Mouse (Mus musculus) gastrocnemius, adult 18-20 months (tissue): ENCODE data around the gene Rnf26. TPM values are rescaled to one million over a fixed set of nuclear protein-coding genes. Genes with fewer than 3 reads are reported as not detected.

Experiments
- DNase-seq: peaks from one replicate; pipeline ENCODE4 v3.0.0; 2021; ENCODE audit warnings: low spot score
- total RNA-seq, 2 experiments: library from RNA; stranded (reverse); gene quantifications; 2 replicates each; pipeline ENCODE4 v1.2.3; 2021

Gene Rnf26
- total RNA-seq, 2 experiments from 2014 or later: 1.5 to 3.0 TPM

- no peak for DNase-seq
Observed at GRCm38 (mm10) chr9:44047571-44048490, 65.5 kb downstream of the Rnf26 start.

GRCm38 (mm10) chr9:44047071-44047470 lies 66.2 kb downstream of the Rnf26 start:
- no peak for DNase-seq

- DNase-seq: no peak
Observed at GRCm38 (mm10) chr9:44046426-44046825, 66.9 kb downstream of the Rnf26 start.

GRCm38 (mm10) chr9:44045884-44046272 lies 67.4 kb downstream of the Rnf26 start:
- DNase-seq: no peak

Other genes with a start within 250 kb of the Rnf26 start
- 10 to 100 TPM in 1 of 2 experiments, 1 to 10 TPM in 1; 7.9 to 10.5 TPM for gene Thy1, start 70.1 kb downstream of the Rnf26 start, total RNA-seq
- 100 to 1,000 TPM; 125 to 221 TPM for gene Usp2, start 46.5 kb downstream of the Rnf26 start, total RNA-seq
- gene Mfrp, start 11.8 kb downstream of the Rnf26 start, total RNA-seq: not detected
- gene C1qtnf5, start 6.3 kb downstream of the Rnf26 start, total RNA-seq: 1 to 10 TPM; 3.9 to 5.4 TPM
- 1 to 10 TPM in 1 of 2 experiments, under 1 TPM in 1; 0.43 to 1.9 TPM for gene Gm49380, start within 50 bp of the Rnf26 start, total RNA-seq
- 10 to 100 TPM; 19.8 to 32.9 TPM for gene Mcam, start 21.0 kb upstream of the Rnf26 start, total RNA-seq
- 1 to 10 TPM; 7.1 to 7.5 TPM for gene Cbl, start 120.5 kb upstream of the Rnf26 start, total RNA-seq
- not detected for gene Ccdc153, start 127.2 kb upstream of the Rnf26 start, total RNA-seq
- gene Pdzd3, start 138.0 kb upstream of the Rnf26 start, total RNA-seq: 1 to 10 TPM; 1.1 to 1.4 TPM
- gene Nlrx1, start 155.1 kb upstream of the Rnf26 start, total RNA-seq: 10 to 100 TPM; 21.7 to 21.8 TPM
- gene Abcg4, start 175.1 kb upstream of the Rnf26 start, total RNA-seq: under 1 TPM; 0.32 to 0.59 TPM
- 1 to 10 TPM; 5.2 TPM for gene Hinfp, start 192.2 kb upstream of the Rnf26 start, total RNA-seq
- 10 to 100 TPM; 14.1 to 14.8 TPM for gene C2cd2l, start 206.8 kb upstream of the Rnf26 start, total RNA-seq
- gene Dpagt1, start 212.5 kb upstream of the Rnf26 start, total RNA-seq: 10 to 100 TPM; 13.2 to 13.4 TPM
- gene H2afx, start 221.2 kb upstream of the Rnf26 start, total RNA-seq: 10 to 100 TPM in 1 of 2 experiments, 1 to 10 TPM in 1; 7.8 to 10.4 TPM
- gene Hmbs, start 230.7 kb upstream of the Rnf26 start, total RNA-seq: 10 to 100 TPM; 20.8 to 24.7 TPM
- 10 to 100 TPM; 17.7 to 17.8 TPM for gene Vps11, start 248.2 kb upstream of the Rnf26 start, total RNA-seq